Mouse (Mus musculus) lung, embryonic 15.5 days (tissue): ENCODE measurements around the gene Olfr109. TPM values are rescaled to one million over a fixed set of nuclear protein-coding genes. Genes with fewer than 3 reads are reported as not detected.

Experiments
- ATAC-seq: fragments of 200-750 bp; cut with Nextera tagmentation; 2 replicates; pipeline ENCODE4 v1.8.0; 2017; ENCODE audit warnings: moderate number of reproducible peaks, borderline replicate concordance; ENCODE audit not compliant: low FRiP score, low TSS enrichment; ENCODE audit errors: extremely low read depth
- H3K27ac ChIP-seq: fragments of 300-500 bp; sonication (generic); 2 replicates; pipeline ENCODE4 v1.5.1; 2015; ENCODE audit warnings: moderate library complexity, mild to moderate bottlenecking, inconsistent platforms
- H3K27me3 ChIP-seq: fragments of 300-500 bp; sonication (generic); 2 replicates; pipeline ENCODE4 v1.6.1; 2015; ENCODE audit warnings: inconsistent platforms
- H3K36me3 ChIP-seq: fragments of 300-500 bp; sonication (generic); 2 replicates; pipeline ENCODE4 v1.6.1; 2015; ENCODE audit warnings: inconsistent platforms
- H3K4me1 ChIP-seq: fragments of 300-500 bp; sonication (generic); 2 replicates; pipeline ENCODE4 v1.6.1; 2015; ENCODE audit warnings: inconsistent platforms
- H3K4me2 ChIP-seq: fragments of 300-500 bp; sonication (generic); 2 replicates; pipeline ENCODE4 v1.6.1; 2015; ENCODE audit warnings: inconsistent platforms, mild to moderate bottlenecking, moderate library complexity
- H3K4me3 ChIP-seq: fragments of 300-500 bp; sonication (generic); 2 replicates; pipeline ENCODE4 v1.5.1; 2015; ENCODE audit warnings: mild to moderate bottlenecking, inconsistent platforms
- H3K9ac ChIP-seq: fragments of 300-500 bp; sonication (generic); 2 replicates; pipeline ENCODE4 v1.6.1; 2015; ENCODE audit warnings: inconsistent platforms
- H3K9me3 ChIP-seq: fragments of 300-500 bp; sonication (generic); 2 replicates; pipeline ENCODE4 v1.6.1; 2016; ENCODE audit warnings: inconsistent platforms
- WGBS: fragments of 180-500 bp; shearing (Covaris S2); methylation state at CpG from one replicate; pipeline ENCODE4 v1.1.7; 2015; 5-methylcytosine and 5-hydroxymethylcytosine counted together
- polyA plus RNA-seq: library from polyadenylated mRNA; unstranded; fragments of >200 nt; fragmentation: Nextera tagmentation; extraction: Ambion mirVana; gene quantifications from 2 replicates; pipeline ENCODE4 v1.2.1, GENCODE M21; 2015

Gene Olfr109
- polyA plus RNA-seq: not detected in 2 replicates

DNA sequence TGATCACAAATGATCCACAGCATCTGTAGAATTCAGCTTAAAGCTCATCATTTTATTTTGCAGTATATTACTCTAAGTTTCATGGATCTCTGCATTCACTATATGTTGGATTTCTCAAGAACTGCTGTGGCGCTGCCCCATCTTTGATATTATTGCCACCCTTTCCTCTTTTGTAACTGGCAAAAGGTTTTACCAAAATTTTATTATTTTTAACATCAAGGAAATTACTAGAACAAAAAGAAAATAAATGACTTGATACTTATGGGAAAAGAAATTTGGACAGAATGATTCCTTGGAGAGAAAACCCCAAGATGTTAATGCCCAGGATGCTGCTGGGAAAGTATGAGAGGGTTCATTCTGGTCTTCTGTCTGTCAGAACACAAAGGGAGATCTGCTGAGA is at the start of gene Olfr109:
Gene Olfr109, plus strand, starts transcription at position 301 of the 400 bp plus-strand sequence.
- no peak for ATAC-seq
- Histone ChIP-seq H3K9me3 (no peaks in the 10 kb centered on the region), H3K27ac (no peak within 1 kb of the TSS), H3K4me1 (no peaks in the 10 kb centered on the region), H3K36me3 (no peaks in the 10 kb centered on the region), H3K4me2 (no peak within 1 kb of the TSS), H3K4me3 (no peak within 1 kb of the TSS), H3K27me3 (no peaks in the 10 kb centered on the region), H3K9ac (no peak within 1 kb of the TSS)
- WGBS: 93% methylated on average over 1 of the region's 1 CpGs

DNA sequence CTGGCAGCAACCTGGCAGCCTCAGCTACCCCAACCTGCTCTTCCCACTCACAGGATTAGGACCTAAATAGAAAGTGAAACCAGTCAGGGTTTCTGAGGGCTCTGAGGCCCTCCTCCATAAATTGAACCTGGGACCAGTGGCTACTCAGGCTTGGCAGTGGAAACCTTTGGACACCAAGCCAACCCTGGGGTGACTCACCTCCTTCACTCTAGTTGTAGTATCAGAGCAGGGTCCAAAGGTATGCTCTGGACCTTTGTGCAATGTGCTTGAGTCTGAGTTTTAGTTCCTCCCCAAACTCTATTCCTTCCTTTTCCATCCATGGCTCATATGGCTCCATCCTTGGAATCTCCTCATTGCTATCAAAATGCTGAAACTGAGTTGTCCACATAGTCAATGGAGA is 45.3 kb upstream of the Olfr109 start:
- no peak overlapping the region for H3K27ac ChIP-seq
- H3K36me3 ChIP-seq: no peaks in the 10 kb centered on the region
- ATAC-seq: no peak
- no peaks in the 10 kb centered on the region for H3K4me1 ChIP-seq
- no peak overlapping the region for H3K4me3 ChIP-seq
- no peaks in the 10 kb centered on the region for H3K27me3 ChIP-seq
- H3K9me3 ChIP-seq: no peaks in the 10 kb centered on the region
- H3K4me2 ChIP-seq: no peak overlapping the region
- H3K9ac ChIP-seq: no peak overlapping the region

DNA sequence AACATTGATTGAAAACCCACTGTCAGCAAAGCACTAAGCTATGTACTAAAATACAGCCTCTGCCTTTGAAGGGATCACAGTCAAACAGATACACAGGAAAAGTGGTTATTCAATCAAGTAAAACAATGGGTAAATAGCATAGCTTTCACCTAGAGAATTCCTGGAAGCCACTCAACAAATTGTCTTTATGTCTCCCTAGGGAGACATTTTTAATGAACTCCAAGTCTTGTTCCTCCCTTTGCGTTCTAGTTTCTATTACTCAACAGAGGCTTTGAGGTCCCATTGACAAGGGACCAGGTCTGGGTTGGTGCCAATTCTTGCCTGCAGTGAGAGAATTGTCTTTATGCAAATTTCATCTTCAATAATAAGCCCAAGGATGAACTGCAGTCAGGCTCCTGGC is 13.5 kb upstream of the Olfr109 start, which contains the start of gene Olfr108:
Gene Olfr108, plus strand, starts transcription at position 301 of the 400 bp plus-strand sequence.
- no peaks in the 10 kb centered on the region for H3K36me3 ChIP-seq
- no peak within 1 kb of the TSS for H3K9ac ChIP-seq
- no peak within 1 kb of the TSS for H3K27ac ChIP-seq
- no peaks in the 10 kb centered on the region for H3K9me3 ChIP-seq
- no peaks in the 10 kb centered on the region for H3K4me1 ChIP-seq
- ATAC-seq: no peak
- no peak within 1 kb of the TSS for H3K4me3 ChIP-seq
- no peak within 1 kb of the TSS for H3K4me2 ChIP-seq
- 81% methylated on average over 1 of the region's 1 CpGs for WGBS
- H3K27me3 ChIP-seq: no peaks in the 10 kb centered on the region

DNA sequence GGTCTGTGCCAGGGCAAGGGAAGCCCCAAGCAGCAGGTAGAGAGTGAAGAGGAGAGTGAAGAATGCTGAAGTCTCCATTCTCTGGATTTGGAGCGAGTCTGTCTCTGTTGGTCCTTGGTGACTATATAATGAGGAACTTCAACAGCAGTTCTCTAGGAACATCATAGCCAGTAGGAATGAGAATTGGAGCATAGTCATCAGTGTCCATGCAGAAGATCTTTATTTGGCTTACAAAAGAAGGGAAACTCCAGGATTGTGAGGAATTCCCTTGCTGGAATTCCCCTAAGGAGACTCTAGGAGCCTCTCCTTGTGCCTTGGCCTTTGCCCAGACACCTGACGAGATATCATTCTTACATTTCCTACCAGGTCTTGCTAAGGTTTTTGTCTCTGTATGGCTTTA is 24.7 kb downstream of the Olfr109 start, which contains the start of gene H2-M2:
Gene H2-M2, minus strand, starts transcription at position 101 of the 400 bp plus-strand sequence.
- no peak within 1 kb of the TSS for H3K4me2 ChIP-seq
- H3K36me3 ChIP-seq: no peaks in the 10 kb centered on the region
- no peaks in the 10 kb centered on the region for H3K27me3 ChIP-seq
- no peaks in the 10 kb centered on the region for H3K4me1 ChIP-seq
- H3K27ac ChIP-seq: no peak within 1 kb of the TSS
- no peaks in the 10 kb centered on the region for H3K9me3 ChIP-seq
- WGBS: 76% methylated on average over 2 of the region's 2 CpGs
- no peak within 1 kb of the TSS for H3K9ac ChIP-seq
- H3K4me3 ChIP-seq: no peak within 1 kb of the TSS
- ATAC-seq: no peak

DNA sequence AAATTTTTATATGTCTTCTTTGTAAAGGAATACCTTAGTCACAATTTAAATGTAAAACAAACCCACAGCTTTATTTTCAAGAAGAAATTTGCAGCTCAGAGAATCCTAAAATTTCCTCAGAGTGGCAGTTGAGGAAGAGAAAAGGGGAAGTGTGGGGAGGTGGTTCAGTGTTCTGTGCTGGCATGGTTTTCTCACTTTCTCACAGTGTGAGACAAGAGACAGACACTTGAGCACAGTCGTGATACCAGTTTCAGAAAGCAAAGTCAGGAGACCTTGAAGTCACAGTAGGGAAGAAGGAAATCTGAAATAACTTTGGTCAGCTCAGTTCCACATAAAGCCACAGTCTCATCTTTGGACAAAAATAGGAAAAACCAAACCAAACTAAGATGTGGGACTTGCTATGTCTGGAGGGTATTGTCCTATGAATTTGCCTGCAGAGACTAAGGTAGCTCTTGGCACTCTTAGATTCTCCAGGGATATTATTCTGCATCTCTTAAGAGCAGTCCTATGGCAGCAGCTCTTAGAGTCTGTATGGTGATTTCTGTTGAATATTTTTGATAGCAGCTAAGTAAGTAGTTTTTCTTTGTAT is 33.3 kb downstream of the Olfr109 start, which contains the start of gene Olfr110:
Gene Olfr110, plus strand, starts transcription at position 539 of the 589 bp plus-strand sequence.
- no peak within 1 kb of the TSS for H3K9ac ChIP-seq
- H3K9me3 ChIP-seq: no peaks in the 10 kb centered on the region
- WGBS: 32% methylated on average over 1 of the region's 1 CpGs
- no peaks in the 10 kb centered on the region for H3K4me1 ChIP-seq
- H3K27ac ChIP-seq: no peak within 1 kb of the TSS
- ATAC-seq: no peak
- H3K36me3 ChIP-seq: no peaks in the 10 kb centered on the region
- H3K27me3 ChIP-seq: no peaks in the 10 kb centered on the region
- H3K4me3 ChIP-seq: no peak within 1 kb of the TSS
- no peak within 1 kb of the TSS for H3K4me2 ChIP-seq

DNA sequence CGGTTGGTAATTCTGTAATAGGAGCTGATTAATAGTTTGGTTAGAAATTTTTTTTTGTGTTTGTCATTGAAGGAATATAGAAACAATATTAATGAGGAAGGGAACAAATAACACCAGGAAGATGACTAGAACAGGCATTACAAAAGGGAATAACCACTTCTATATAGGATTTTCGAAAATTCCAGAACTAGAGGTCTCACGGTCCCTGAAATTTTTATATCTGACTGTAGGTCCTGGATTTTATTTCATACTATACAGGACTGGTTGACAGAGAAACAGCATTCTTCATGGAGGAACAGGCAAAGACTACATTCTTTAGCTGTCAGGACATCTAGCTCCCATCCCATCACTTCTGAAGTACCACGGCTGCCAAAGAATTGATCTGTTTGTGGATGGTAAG is 49.0 kb downstream of the Olfr109 start, which contains the start of gene Olfr111:
Gene Olfr111, plus strand, starts transcription at position 301 of the 400 bp plus-strand sequence.
- Histone ChIP-seq H3K27ac (no peak within 1 kb of the TSS), H3K36me3 (no peaks in the 10 kb centered on the region), H3K9me3 (no peaks in the 10 kb centered on the region), H3K27me3 (no peaks in the 10 kb centered on the region), H3K4me2 (no peak within 1 kb of the TSS), H3K4me3 (no peak within 1 kb of the TSS), H3K9ac (no peak within 1 kb of the TSS), H3K4me1 (no peaks in the 10 kb centered on the region)
- ATAC-seq: no peak
- WGBS: 87% methylated on average over 4 of the region's 4 CpGs

Other genes starting within 250 kb of the Olfr109 start
- gene Olfr95, start 245.8 kb upstream of the Olfr109 start, polyA plus RNA-seq: not detected in 2 replicates
- gene Olfr96, start 238.8 kb upstream of the Olfr109 start, polyA plus RNA-seq: not detected in 2 replicates
- gene Olfr97, start 221.6 kb upstream of the Olfr109 start, polyA plus RNA-seq: not detected in 2 replicates
- gene Olfr98, start 195.2 kb upstream of the Olfr109 start, polyA plus RNA-seq: not detected in 2 replicates
- gene H2-M3, start 188.7 kb upstream of the Olfr109 start, polyA plus RNA-seq: 2.2 and 3.0 TPM in 2 replicates
- not detected in 2 replicates for gene Olfr99, start 175.5 kb upstream of the Olfr109 start, polyA plus RNA-seq
- not detected in 2 replicates for gene Olfr101, start 154.6 kb upstream of the Olfr109 start, polyA plus RNA-seq
- gene Olfr102, start 141.9 kb upstream of the Olfr109 start, polyA plus RNA-seq: not detected in 2 replicates
- gene Olfr103, start 119.2 kb upstream of the Olfr109 start, polyA plus RNA-seq: not detected in 2 replicates
- not detected in 2 replicates for gene Olfr104-ps, start 99.3 kb upstream of the Olfr109 start, polyA plus RNA-seq
- gene Olfr105-ps, start 79.9 kb upstream of the Olfr109 start, polyA plus RNA-seq: not detected in 2 replicates
- not detected in 2 replicates for gene Olfr106-ps, start 68.5 kb upstream of the Olfr109 start, polyA plus RNA-seq
- not detected in 2 replicates for gene Olfr107, start 59.7 kb upstream of the Olfr109 start, polyA plus RNA-seq
- gene Olfr108, start 13.4 kb upstream of the Olfr109 start, polyA plus RNA-seq: not detected in 2 replicates
- gene H2-M2, start 24.6 kb downstream of the Olfr109 start, polyA plus RNA-seq: 0.11 TPM in 1 of 2 replicates, not detected in the other
- gene Olfr110, start 33.6 kb downstream of the Olfr109 start, polyA plus RNA-seq: not detected in 2 replicates
- gene Olfr111, start 49.1 kb downstream of the Olfr109 start, polyA plus RNA-seq: not detected in 2 replicates
- not detected in 2 replicates for gene Olfr112, start 110.5 kb downstream of the Olfr109 start, polyA plus RNA-seq
- gene Olfr113, start 118.7 kb downstream of the Olfr109 start, polyA plus RNA-seq: not detected in 2 replicates
- gene Olfr114, start 133.8 kb downstream of the Olfr109 start, polyA plus RNA-seq: not detected in 2 replicates
- gene Olfr115, start 168.2 kb downstream of the Olfr109 start, polyA plus RNA-seq: not detected in 2 replicates
- not detected in 2 replicates for gene Olfr116, start 168.3 kb downstream of the Olfr109 start, polyA plus RNA-seq
- not detected in 2 replicates for gene Olfr117, start 204.9 kb downstream of the Olfr109 start, polyA plus RNA-seq
- not detected in 2 replicates for gene Olfr118, start 208.1 kb downstream of the Olfr109 start, polyA plus RNA-seq
- not detected in 2 replicates for gene Olfr119, start 237.6 kb downstream of the Olfr109 start, polyA plus RNA-seq